Mouse (Mus musculus): ENCODE measurements around the gene Ap1ar. TPM values are rescaled to one million over a fixed set of nuclear protein-coding genes. Genes with fewer than 3 reads are reported as not detected.

Gene Ap1ar
- polyA plus RNA-seq, 1 experiment = 28.0 TPM

- TF ChIP-seq CTCF (IDR thresholded peaks at IDR 0.05; ENCODE audit: low read depth, low read length) = no peak
- TF ChIP-seq POLR2A (IDR thresholded peaks at IDR 0.05; ENCODE audit: borderline replicate concordance, low read depth, low read length) = no peak
- H3K27ac ChIP-seq (ENCODE audit: insufficient read depth, low read depth, low read length) = no peak overlapping the region
- H3K4me3 ChIP-seq (ENCODE audit: insufficient read depth, low read length) = no peak overlapping the region
- H3K4me1 ChIP-seq (ENCODE audit: control insufficient read depth, insufficient read depth, low read length) = peaks cover 5% of the 10 kb centered on the region; the same call in 1 of the 2 replicates
Observed at GRCm38 (mm10) chr3:127826503-127826902, 10.8 kb downstream of the Ap1ar start.

GRCm38 (mm10) chr3:127823886-127824863 is 13.1 kb downstream of the Ap1ar start:
- TF ChIP-seq CTCF (IDR thresholded peaks at IDR 0.05; ENCODE audit: low read depth, low read length) (no peak), POLR2A (IDR thresholded peaks at IDR 0.05; ENCODE audit: borderline replicate concordance, low read depth, low read length) (no peak)
- H3K4me1 ChIP-seq (ENCODE audit: control insufficient read depth, insufficient read depth, low read length) = peaks cover 5% of the 10 kb centered on the region; the same call in 1 of the 2 replicates
- H3K4me3 ChIP-seq (ENCODE audit: insufficient read depth, low read length) = no peak overlapping the region
- H3K27ac ChIP-seq (ENCODE audit: insufficient read depth, low read depth, low read length) = no peak overlapping the region

DNA sequence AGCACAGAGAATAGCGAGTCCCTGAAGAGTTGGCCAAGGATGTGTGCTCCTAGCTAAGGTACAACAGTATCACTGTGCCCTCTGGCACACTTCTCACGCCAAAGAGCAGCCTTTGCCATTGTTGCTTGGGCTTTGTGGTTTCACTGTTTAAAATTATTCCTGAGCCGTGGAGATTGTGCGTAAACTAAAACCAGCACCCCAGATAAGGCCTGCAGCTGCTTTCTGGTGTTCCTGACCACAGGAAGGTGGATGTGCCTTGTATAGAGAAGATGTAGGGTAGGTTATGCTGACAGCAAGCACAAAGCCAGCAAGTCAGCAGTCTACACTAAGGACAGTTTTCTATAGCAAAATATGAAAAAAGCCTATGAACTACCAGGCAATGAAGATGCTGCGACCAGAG is 16.1 kb downstream of the Ap1ar start:
- Histone ChIP-seq H3K27ac (ENCODE audit: insufficient read depth, low read depth, low read length) (no peak overlapping the region), H3K4me3 (ENCODE audit: insufficient read depth, low read length) (no peak overlapping the region), H3K4me1 (ENCODE audit: control insufficient read depth, insufficient read depth, low read length) (peaks cover 5% of the 10 kb centered on the region; the same call in 1 of the 2 replicates)
- TF ChIP-seq POLR2A (IDR thresholded peaks at IDR 0.05; ENCODE audit: borderline replicate concordance, low read depth, low read length) (no peak), CTCF (IDR thresholded peaks at IDR 0.05; ENCODE audit: low read depth, low read length) (no peak)

DNA sequence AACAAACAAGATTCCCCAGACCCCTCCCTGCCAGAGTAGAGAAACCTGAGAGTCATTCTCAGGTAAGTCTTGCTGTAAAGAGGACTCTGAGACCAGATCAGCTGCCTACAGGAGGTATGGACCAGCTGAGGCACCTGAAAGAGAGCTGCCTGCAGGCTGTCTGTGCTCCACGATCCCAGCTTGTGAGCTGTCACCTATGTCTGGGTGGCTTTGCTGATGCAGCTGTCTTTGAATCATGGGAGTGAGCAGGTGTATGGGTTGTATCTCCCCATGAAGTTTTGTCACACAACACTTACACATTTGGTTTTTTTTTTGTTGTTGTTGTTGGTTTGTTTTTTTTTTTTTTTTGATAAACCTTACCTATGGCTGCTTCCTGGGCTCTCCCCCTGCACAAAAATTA is 16.9 kb downstream of the Ap1ar start:
- H3K27ac ChIP-seq (ENCODE audit: insufficient read depth, low read depth, low read length) = no peak overlapping the region
- H3K4me1 ChIP-seq (ENCODE audit: control insufficient read depth, insufficient read depth, low read length) = peaks cover 5% of the 10 kb centered on the region; the same call in 1 of the 2 replicates
- no peak for TF ChIP-seq POLR2A (IDR thresholded peaks at IDR 0.05; ENCODE audit: borderline replicate concordance, low read depth, low read length)
- TF ChIP-seq CTCF (IDR thresholded peaks at IDR 0.05; ENCODE audit: low read depth, low read length) = no peak
- no peak overlapping the region for H3K4me3 ChIP-seq (ENCODE audit: insufficient read depth, low read length)

- TF ChIP-seq CTCF (IDR thresholded peaks at IDR 0.05; ENCODE audit: low read depth, low read length) (no peak), POLR2A (IDR thresholded peaks at IDR 0.05; ENCODE audit: borderline replicate concordance, low read depth, low read length) (no peak)
- no peak overlapping the region for H3K27ac ChIP-seq (ENCODE audit: insufficient read depth, low read depth, low read length)
- H3K4me1 ChIP-seq (ENCODE audit: control insufficient read depth, insufficient read depth, low read length) = no peaks in the 10 kb centered on the region
- H3K4me3 ChIP-seq (ENCODE audit: insufficient read depth, low read length) = no peak overlapping the region
Observed at GRCm38 (mm10) chr3:127818694-127819663, 18.3 kb downstream of the Ap1ar start.

- no peak overlapping the region for H3K27ac ChIP-seq (ENCODE audit: insufficient read depth, low read depth, low read length)
- no peak for TF ChIP-seq CTCF (IDR thresholded peaks at IDR 0.05; ENCODE audit: low read depth, low read length)
- TF ChIP-seq POLR2A (IDR thresholded peaks at IDR 0.05; ENCODE audit: borderline replicate concordance, low read depth, low read length) = no peak
Observed at GRCm38 (mm10) chr3:127817120-127817683, 20.1 kb downstream of the Ap1ar start.

DNA sequence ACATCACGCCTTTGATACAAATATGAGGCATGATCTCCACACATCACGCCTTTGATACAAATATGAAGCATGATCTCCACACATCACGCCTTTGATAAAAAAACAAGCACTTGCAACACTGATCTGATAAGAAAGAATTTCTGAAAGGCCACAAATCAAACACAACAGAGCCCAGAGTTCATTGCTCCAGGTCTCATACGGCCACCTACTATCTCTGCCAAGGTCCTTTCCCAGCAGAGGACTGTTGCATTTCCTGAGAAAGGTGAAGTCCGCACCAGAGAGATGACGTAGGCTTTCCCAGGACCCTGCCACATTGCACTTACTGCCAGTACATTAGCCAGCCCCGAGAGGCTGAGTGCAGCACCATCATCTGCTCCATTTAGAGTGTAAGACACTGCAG is 28.2 kb downstream of the Ap1ar start:
- Histone ChIP-seq H3K4me1 (ENCODE audit: control insufficient read depth, insufficient read depth, low read length) (no peaks in the 10 kb centered on the region), H3K4me3 (ENCODE audit: insufficient read depth, low read length) (no peak overlapping the region), H3K27ac (ENCODE audit: insufficient read depth, low read depth, low read length) (no peak overlapping the region)
- no peak for TF ChIP-seq POLR2A (IDR thresholded peaks at IDR 0.05; ENCODE audit: borderline replicate concordance, low read depth, low read length)
- TF ChIP-seq CTCF (IDR thresholded peaks at IDR 0.05; ENCODE audit: low read depth, low read length) = no peak

More at GRCm38 (mm10) chr3:127817120-127817683, 20.1 kb downstream of the Ap1ar start:
- Histone ChIP-seq H3K4me1 (ENCODE audit: control insufficient read depth, insufficient read depth, low read length) (no peaks in the 10 kb centered on the region), H3K4me3 (ENCODE audit: insufficient read depth, low read length) (no peak overlapping the region)

DNA sequence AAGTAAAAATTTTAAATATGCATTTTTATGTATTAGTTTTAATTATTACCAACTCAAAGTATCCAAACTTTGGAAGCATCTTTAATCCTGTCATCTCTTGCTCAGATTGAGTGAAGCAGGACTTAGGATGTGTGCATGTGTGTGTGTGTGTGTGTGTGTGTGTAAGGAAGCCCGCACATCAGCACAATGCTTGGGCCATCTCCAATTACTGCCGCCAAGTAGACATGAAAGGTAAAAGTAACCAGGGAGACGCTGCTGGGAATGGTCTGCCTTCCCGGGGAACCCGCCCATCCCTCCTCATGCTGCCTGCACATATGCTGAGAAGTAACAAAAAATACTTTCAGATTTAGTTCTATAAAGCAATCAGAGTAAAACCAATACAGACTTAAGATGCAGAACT is 29.5 kb downstream of the Ap1ar start:
- no peak overlapping the region for H3K27ac ChIP-seq (ENCODE audit: insufficient read depth, low read depth, low read length)
- TF ChIP-seq POLR2A (IDR thresholded peaks at IDR 0.05; ENCODE audit: borderline replicate concordance, low read depth, low read length) (no peak), CTCF (IDR thresholded peaks at IDR 0.05; ENCODE audit: low read depth, low read length) (no peak)
- H3K4me3 ChIP-seq (ENCODE audit: insufficient read depth, low read length) = no peak overlapping the region
- H3K4me1 ChIP-seq (ENCODE audit: control insufficient read depth, insufficient read depth, low read length) = peaks cover 2% of the 10 kb centered on the region; the same call in 1 of the 2 replicates

DNA sequence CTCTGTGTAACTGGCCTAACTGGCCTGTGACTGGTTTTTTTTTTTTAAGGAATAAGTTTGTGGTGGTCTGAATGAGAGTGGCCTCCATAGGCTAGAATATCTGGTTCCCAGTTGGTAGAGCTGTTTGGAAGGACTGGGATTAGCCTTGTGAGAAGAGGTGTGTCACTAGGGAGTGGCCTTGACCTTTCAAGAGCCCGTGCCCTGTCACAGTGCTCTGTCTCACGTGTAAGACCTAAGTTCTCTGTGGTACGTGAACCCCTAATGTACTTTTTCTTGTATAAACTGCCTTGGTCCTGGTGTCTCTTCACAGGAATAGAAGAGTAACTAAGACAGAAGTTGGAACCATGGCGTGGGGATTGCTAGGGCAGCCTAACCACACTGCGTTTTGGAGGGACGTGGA is 31.3 kb downstream of the Ap1ar start:
- no peak for TF ChIP-seq POLR2A (IDR thresholded peaks at IDR 0.05; ENCODE audit: borderline replicate concordance, low read depth, low read length)
- Histone ChIP-seq H3K4me3 (ENCODE audit: insufficient read depth, low read length) (no peak overlapping the region), H3K4me1 (ENCODE audit: control insufficient read depth, insufficient read depth, low read length) (peaks cover 5% of the 10 kb centered on the region), H3K27ac (ENCODE audit: insufficient read depth, low read depth, low read length) (no peak overlapping the region)

Data from bone marrow macrophage, adult 2 months (primary cell).